Mouse (Mus musculus) left cerebral cortex, adult 8-10 months (tissue): ENCODE data around the gene CK137956. TPM values are rescaled to one million over a fixed set of nuclear protein-coding genes. Genes with fewer than 3 reads are reported as not detected.

Source experiments
- DNase-seq, 2 experiments: peaks; one replicate each; pipeline ENCODE4 v3.0.0; 2022; ENCODE audit warnings: low spot score in 2 of 2
- total RNA-seq, 4 experiments: library from RNA; stranded (reverse); gene quantifications; 2 replicates each; pipeline ENCODE4 v1.2.4; 2022

CK137956 gene
- total RNA-seq, 4 experiments from 2014 or later: 0.95 to 1.2 (median 0.99) TPM

DNA sequence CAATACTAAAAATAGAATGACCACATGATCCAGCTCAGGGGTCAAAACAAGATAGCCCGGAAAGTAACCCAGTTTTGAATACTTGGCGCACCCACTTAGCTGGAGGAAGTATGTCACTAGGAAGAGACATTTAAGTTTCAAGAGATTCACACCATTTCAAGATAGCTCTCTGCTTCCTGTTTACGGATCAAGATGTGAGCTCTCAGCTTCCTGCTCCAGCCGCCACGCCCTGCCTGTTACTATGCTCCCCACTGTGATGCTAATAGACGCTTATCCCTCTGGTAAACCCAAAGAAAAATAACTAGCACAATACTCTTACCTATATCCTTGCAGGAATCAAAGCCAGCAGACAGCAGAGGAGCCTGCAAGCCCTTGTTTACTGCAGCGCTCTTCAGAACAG lies 57.2 kb downstream of the CK137956 start:
- no peak for DNase-seq

DNA sequence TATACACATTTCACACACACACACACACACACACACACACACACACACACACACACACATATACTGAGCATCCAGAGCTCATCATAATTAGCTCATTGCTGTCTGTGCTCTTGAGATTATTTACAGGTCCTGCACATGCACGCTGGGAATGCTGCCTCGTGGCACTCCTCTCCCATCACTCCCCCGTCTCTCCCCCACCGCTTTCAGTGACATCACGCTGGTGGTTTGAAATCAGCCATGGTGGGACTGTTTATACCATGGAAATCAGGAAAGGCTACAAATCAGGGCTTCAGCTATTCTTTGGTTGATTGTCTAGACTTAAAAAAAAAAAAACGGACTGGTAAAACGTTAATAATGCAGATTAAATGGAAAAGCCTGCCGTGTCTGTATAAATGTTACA lies 63.6 kb downstream of the CK137956 start:
- no peak for DNase-seq

GRCm38 (mm10) chr4:127903954-127904353 lies 66.8 kb downstream of the CK137956 start:
- DNase-seq: no peak

GRCm38 (mm10) chr4:127900893-127901456 lies 69.8 kb downstream of the CK137956 start:
- no peak for DNase-seq

GRCm38 (mm10) chr4:127889071-127889470 lies 81.7 kb downstream of the CK137956 start:
- no peak for DNase-seq

DNA sequence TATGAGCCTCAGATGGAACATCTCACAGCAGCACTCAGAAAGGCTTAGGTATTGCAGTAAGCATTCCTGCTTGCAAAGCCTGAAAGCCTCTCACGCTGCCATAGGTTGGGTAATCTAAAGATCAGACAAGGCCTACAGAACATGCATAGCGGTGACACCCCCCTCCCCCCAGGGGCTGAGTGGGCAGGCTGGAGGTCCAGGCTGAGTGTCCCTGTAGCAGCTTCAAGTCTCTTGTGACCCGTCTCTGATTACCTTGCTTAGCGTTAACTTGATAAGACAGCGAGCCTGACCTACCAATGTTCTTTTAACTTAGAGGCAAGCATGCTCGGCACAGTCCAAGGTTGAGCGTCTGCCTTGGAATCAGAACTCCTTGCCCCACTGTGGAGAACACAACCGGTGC lies 91.8 kb downstream of the CK137956 start:
- no peak for DNase-seq

Other genes starting within 250 kb of the CK137956 start
- gene Csmd2, start 16.9 kb upstream of the CK137956 start, total RNA-seq: 10 to 100 TPM; 42.5 to 52.4 (median 47.7) TPM